Mouse (Mus musculus) urinary bladder, postnatal 14 days (tissue): Measurements from ENCODE around the gene Slc24a2.

Source experiments
- DNase-seq: peaks from one replicate; pipeline ENCODE4 v3.0.0; 2021; ENCODE audit warnings: low spot score

Gene Slc24a2

GRCm38 (mm10) chr4:86955448-86955847 is 274.8 kb downstream of the Slc24a2 start:
- DNase-seq = no peak

- no peak for DNase-seq
Measured at GRCm38 (mm10) chr4:86953519-86953918, 276.8 kb downstream of the Slc24a2 start.

GRCm38 (mm10) chr4:86948794-86949193 is 281.5 kb downstream of the Slc24a2 start:
- no peak for DNase-seq

- no peak for DNase-seq
Measured at GRCm38 (mm10) chr4:86943296-86943695, 287.0 kb downstream of the Slc24a2 start.

- DNase-seq = no peak
Measured at GRCm38 (mm10) chr4:86942656-86943055, 287.6 kb downstream of the Slc24a2 start.

- no peak for DNase-seq
Measured at GRCm38 (mm10) chr4:86936706-86937105, 293.6 kb downstream of the Slc24a2 start.

- DNase-seq = no peak
Measured at GRCm38 (mm10) chr4:86936217-86936616, 294.1 kb downstream of the Slc24a2 start.
